Mouse (Mus musculus): ENCODE results near the gene Msh5. TPM values are rescaled to one million over a fixed set of nuclear protein-coding genes. Genes with fewer than 3 reads are reported as not detected.

Gene Msh5
- polyA plus RNA-seq (2015; fragmentation: Nextera tagmentation; extraction: Ambion mirVana): 1.9 and 2.7 TPM in 2 replicates

- Histone ChIP-seq H3K27ac (replicated peaks) (peak within 1 kb of the TSS; percentile 99), H3K4me1 (replicated peaks; ENCODE audit: control insufficient read depth, insufficient read depth) (peaks cover 8% of the 10 kb centered on the region; the same call in 1 of the 2 replicates), H3K36me3 (ENCODE audit: control insufficient read depth, insufficient read depth, low read length) (no peaks in the 10 kb centered on the region), H3K4me3 (ENCODE audit: low read depth, low read length) (peak within 1 kb of the TSS; percentile 57), H3K4me2 (replicated peaks; ENCODE audit: low read depth) (peak within 1 kb of the TSS; percentile 94), H3K9ac (ENCODE audit: low read length) (peak within 1 kb of the TSS; percentile 76), H3K9me3 (ENCODE audit: control insufficient read depth, low read length) (no peaks in the 10 kb centered on the region), H3K27me3 (ENCODE audit: control insufficient read depth, insufficient read depth, low read length) (no peaks in the 10 kb centered on the region)
- 2% methylated on average over 33 of the region's 33 CpGs for WGBS
- peak; percentile 95 for ATAC-seq (ENCODE audit: low FRiP score, low TSS enrichment)
- no peak for TF ChIP-seq EP300 (optimal IDR thresholded peaks at IDR 0.05)
- TF ChIP-seq CTCF (IDR thresholded peaks at IDR 0.05; ENCODE audit: low read depth): no peak
- DNase-seq (ENCODE audit: low spot score): peak; percentile 99
Measured at GRCm38 (mm10) chr17:35046681-35047455, at the start of gene Msh5. Gene Msh5, minus strand, starts transcription at chr17:35046745.

GRCm38 (mm10) chr17:35094475-35095365, 48.2 kb upstream of the Msh5 start:
- TF ChIP-seq EP300 (optimal IDR thresholded peaks at IDR 0.05) (no peak), CTCF (IDR thresholded peaks at IDR 0.05; ENCODE audit: low read depth) (no peak)
- H3K9me3 ChIP-seq (ENCODE audit: control insufficient read depth, low read length): no peaks in the 10 kb centered on the region
- H3K36me3 ChIP-seq (ENCODE audit: control insufficient read depth, insufficient read depth, low read length): peaks cover 20% of the 10 kb centered on the region
- DNase-seq (ENCODE audit: low spot score): no peak
- no peak overlapping the region for H3K27ac ChIP-seq (replicated peaks)
- H3K4me2 ChIP-seq (replicated peaks; ENCODE audit: low read depth): no peak overlapping the region
- no peak overlapping the region for H3K4me3 ChIP-seq (ENCODE audit: low read depth, low read length)
- peaks cover 3% of the 10 kb centered on the region; the same call in 1 of the 2 replicates for H3K4me1 ChIP-seq (replicated peaks; ENCODE audit: control insufficient read depth, insufficient read depth)
- H3K27me3 ChIP-seq (ENCODE audit: control insufficient read depth, insufficient read depth, low read length): no peaks in the 10 kb centered on the region
- H3K9ac ChIP-seq (ENCODE audit: low read length): no peak overlapping the region
- WGBS: 89% methylated on average over 15 of the region's 15 CpGs
- no peak for ATAC-seq (ENCODE audit: low FRiP score, low TSS enrichment)

- Histone ChIP-seq H3K27me3 (ENCODE audit: control insufficient read depth, insufficient read depth, low read length) (no peaks in the 10 kb centered on the region), H3K4me2 (replicated peaks; ENCODE audit: low read depth) (no peak overlapping the region), H3K4me3 (ENCODE audit: low read depth, low read length) (no peak overlapping the region), H3K27ac (replicated peaks) (no peak overlapping the region), H3K9ac (ENCODE audit: low read length) (no peak overlapping the region), H3K36me3 (ENCODE audit: control insufficient read depth, insufficient read depth, low read length) (peaks cover 16% of the 10 kb centered on the region), H3K9me3 (ENCODE audit: control insufficient read depth, low read length) (no peaks in the 10 kb centered on the region), H3K4me1 (replicated peaks; ENCODE audit: control insufficient read depth, insufficient read depth) (peaks cover 3% of the 10 kb centered on the region; the same call in 1 of the 2 replicates)
- WGBS: 87% methylated on average over 14 of the region's 14 CpGs
- DNase-seq (ENCODE audit: low spot score): no peak
- ATAC-seq (ENCODE audit: low FRiP score, low TSS enrichment): no peak
- TF ChIP-seq CTCF (IDR thresholded peaks at IDR 0.05; ENCODE audit: low read depth): no peak
- no peak for TF ChIP-seq EP300 (optimal IDR thresholded peaks at IDR 0.05)
Measured at GRCm38 (mm10) chr17:35092403-35093198, 46.1 kb upstream of the Msh5 start.

GRCm38 (mm10) chr17:35090166-35090932, 43.8 kb upstream of the Msh5 start:
- H3K36me3 ChIP-seq (ENCODE audit: control insufficient read depth, insufficient read depth, low read length): peaks cover 11% of the 10 kb centered on the region
- H3K27ac ChIP-seq (replicated peaks): peak overlapping the region; percentile 98; the same call in 1 of the 2 replicates
- peaks cover 3% of the 10 kb centered on the region; the same call in 1 of the 2 replicates for H3K4me1 ChIP-seq (replicated peaks; ENCODE audit: control insufficient read depth, insufficient read depth)
- 57% methylated on average over 8 of the region's 8 CpGs for WGBS
- H3K9ac ChIP-seq (ENCODE audit: low read length): peak overlapping the region; percentile 90
- no peaks in the 10 kb centered on the region for H3K27me3 ChIP-seq (ENCODE audit: control insufficient read depth, insufficient read depth, low read length)
- H3K4me3 ChIP-seq (ENCODE audit: low read depth, low read length): peak overlapping the region; percentile 70
- TF ChIP-seq EP300 (optimal IDR thresholded peaks at IDR 0.05) (no peak), CTCF (IDR thresholded peaks at IDR 0.05; ENCODE audit: low read depth) (no peak)
- DNase-seq (ENCODE audit: low spot score): no peak
- ATAC-seq (ENCODE audit: low FRiP score, low TSS enrichment): no peak
- peak overlapping the region; percentile 73 for H3K4me2 ChIP-seq (replicated peaks; ENCODE audit: low read depth)
- H3K9me3 ChIP-seq (ENCODE audit: control insufficient read depth, low read length): no peaks in the 10 kb centered on the region

Measured in stomach, postnatal 0 days (tissue).